Mouse (Mus musculus): ENCODE data around the gene Fam71b. TPM values are rescaled to one million over a fixed set of nuclear protein-coding genes. Genes with fewer than 3 reads are reported as not detected.

The Fam71b gene
- total RNA-seq, 2 experiments from 2014 or later = not detected

- DNase-seq (ENCODE audit: low spot score in 2 of 2) = no peak
Measured at GRCm38 (mm10) chr11:46382466-46382865, 13.9 kb upstream of the Fam71b start.

GRCm38 (mm10) chr11:46384925-46385324 is 11.4 kb upstream of the Fam71b start:
- DNase-seq (ENCODE audit: low spot score in 2 of 2) = no peak

GRCm38 (mm10) chr11:46386556-46386955 is 9.8 kb upstream of the Fam71b start:
- no peak for DNase-seq (ENCODE audit: low spot score in 2 of 2)

GRCm38 (mm10) chr11:46387061-46387460 is 9.3 kb upstream of the Fam71b start:
- DNase-seq (ENCODE audit: low spot score in 2 of 2) = no peak

GRCm38 (mm10) chr11:46388438-46388837 is 7.9 kb upstream of the Fam71b start:
- DNase-seq (ENCODE audit: low spot score in 2 of 2) = no peak

GRCm38 (mm10) chr11:46389336-46390117 is 6.8 kb upstream of the Fam71b start, which contains the start of gene Itk:
Gene Itk, minus strand, starts transcription at chr11:46389515.
- no peak for DNase-seq (ENCODE audit: low spot score in 2 of 2)

- no peak for DNase-seq (ENCODE audit: low spot score in 2 of 2)
Measured at GRCm38 (mm10) chr11:46390621-46391020, 5.7 kb upstream of the Fam71b start.

GRCm38 (mm10) chr11:46392890-46393289 is 3.5 kb upstream of the Fam71b start:
- DNase-seq (ENCODE audit: low spot score in 2 of 2) = no peak

- no peak for DNase-seq (ENCODE audit: low spot score in 2 of 2)
Measured at GRCm38 (mm10) chr11:46393413-46393812, 2.9 kb upstream of the Fam71b start.

GRCm38 (mm10) chr11:46395088-46395487 is 1.3 kb upstream of the Fam71b start:
- DNase-seq (ENCODE audit: low spot score in 2 of 2) = no peak

- DNase-seq (ENCODE audit: low spot score in 2 of 2) = no peak
Measured at GRCm38 (mm10) chr11:46395698-46396097, 661 bp upstream of the Fam71b start.

- no peak for DNase-seq (ENCODE audit: low spot score in 2 of 2)
Measured at GRCm38 (mm10) chr11:46396860-46397179, 461 bp downstream of the Fam71b start.

GRCm38 (mm10) chr11:46397900-46398299 is 1.5 kb downstream of the Fam71b start:
- DNase-seq (ENCODE audit: low spot score in 2 of 2) = no peak

GRCm38 (mm10) chr11:46398473-46398872 is 2.1 kb downstream of the Fam71b start:
- DNase-seq (ENCODE audit: low spot score in 2 of 2) = no peak

- DNase-seq (ENCODE audit: low spot score in 2 of 2) = no peak
Measured at GRCm38 (mm10) chr11:46398933-46399383, 2.6 kb downstream of the Fam71b start.

- DNase-seq (ENCODE audit: low spot score in 2 of 2) = no peak
Measured at GRCm38 (mm10) chr11:46401555-46401954, 5.2 kb downstream of the Fam71b start.

- DNase-seq (ENCODE audit: low spot score in 2 of 2) = no peak
Measured at GRCm38 (mm10) chr11:46404986-46405385, 8.6 kb downstream of the Fam71b start.

GRCm38 (mm10) chr11:46406721-46407120 is 10.4 kb downstream of the Fam71b start:
- no peak for DNase-seq (ENCODE audit: low spot score in 2 of 2)

- no peak for DNase-seq (ENCODE audit: low spot score in 2 of 2)
Measured at GRCm38 (mm10) chr11:46410018-46410563, 13.7 kb downstream of the Fam71b start.

GRCm38 (mm10) chr11:46418438-46418837 is 22.1 kb downstream of the Fam71b start:
- DNase-seq (ENCODE audit: low spot score in 2 of 2) = no peak

- no peak for DNase-seq (ENCODE audit: low spot score in 2 of 2)
Measured at GRCm38 (mm10) chr11:46418860-46419259, 22.5 kb downstream of the Fam71b start.

- no peak for DNase-seq (ENCODE audit: low spot score in 2 of 2)
Measured at GRCm38 (mm10) chr11:46421086-46421888, 24.9 kb downstream of the Fam71b start.
